In the genomic region with DNA sequence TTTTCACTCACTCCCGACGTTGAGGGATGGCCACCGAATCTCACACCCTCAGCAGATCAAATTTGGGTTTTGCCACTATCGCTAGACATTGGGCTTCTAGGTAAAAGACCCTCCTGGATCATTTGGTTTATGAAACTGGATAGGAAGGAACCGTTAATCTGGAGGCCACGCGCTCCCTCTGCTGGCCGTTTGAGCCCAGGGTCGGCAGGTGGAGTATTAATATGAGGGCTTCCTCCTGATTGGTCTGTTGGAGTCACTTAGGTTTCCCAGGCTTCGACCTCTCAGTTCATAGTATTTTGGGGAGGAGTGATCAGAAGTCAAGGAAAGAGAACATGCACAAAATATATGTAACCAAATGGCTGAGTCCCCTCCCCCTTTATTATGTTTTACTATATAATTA, we compare ENCODE assay signal across 9 mouse cellular contexts. TPM values are rescaled to one million over a fixed set of nuclear protein-coding genes. Genes with fewer than 3 reads are reported as not detected.
A peak's percentile ranks its signal among the peaks of the same experiment; 100 is the strongest.
DNase-seq lines count a peak whose midpoint lies in the region; ATAC-seq and TF ChIP-seq lines count a peak whose summit lies in the region.
"Had no signal": no experiment of that assay in that cellular context is flagged by ENCODE, and none has a peak within 500 bp of the region (broad histone marks: within the 10 kb centered on the region; RNA-seq: fewer than 3 reads in every experiment).

No protein-coding gene starts in this region.

- TF ChIP-seq POLR2A in cerebellum, adult 2 months (IDR thresholded peaks at IDR 0.05; ENCODE audit: borderline replicate concordance, insufficient read depth, low read length), result no peak

- H3K4me3 ChIP-seq in cerebellum, adult 2 months (replicated peaks; ENCODE audit: insufficient read depth, low read depth, low read length), result no peak overlapping the region
- no peak overlapping the region for H3K4me3 ChIP-seq in neural tube, embryonic 13.5 days

- intact Hi-C loops in gastrocnemius, postnatal 36 days (cut with DNase I), result no loop called here
- intact Hi-C loops in left cerebral cortex, postnatal 4 days (cut with DNase I), result no loop called here

- H3K27me3 ChIP-seq in cerebellum, adult 2 months (ENCODE audit: control insufficient read depth, insufficient read depth, low read length), result no peaks in the 10 kb centered on the region
- no peaks in the 10 kb centered on the region for H3K27me3 ChIP-seq in neural tube, embryonic 13.5 days

- no peak overlapping the region for H3K9ac ChIP-seq in neural tube, embryonic 13.5 days

- DNase-seq in layer of hippocampus, adult 11-12 months (ENCODE audit: low spot score), result peak; percentile 67
- no peak for DNase-seq in layer of hippocampus, adult 9-10 months (ENCODE audit: low spot score)
- DNase-seq in NIH3T3 (ENCODE audit: low read depth), result peak; percentile 55
- peak; percentile 22 to 42 for DNase-seq in cerebellum, adult 2 months
- DNase-seq in gastrocnemius, postnatal 36 days, result peak; percentile 21 to 23
- peak; percentile 67 for DNase-seq in left cerebral cortex, postnatal 4 days
- no peak for DNase-seq in spleen, postnatal 36 days (ENCODE audit: low spot score in 2 of 2)

- H3K36me3 ChIP-seq in neural tube, embryonic 13.5 days, result no peaks in the 10 kb centered on the region

- 40% methylated on average over 10 of the region's 10 CpGs for whole genome bisulfite sequencing in cerebellum, adult 2 months
- WGBS in neural tube, embryonic 13.5 days, result 45% methylated on average over 10 of the region's 10 CpGs

- H3K4me2 ChIP-seq in neural tube, embryonic 13.5 days, result no peak overlapping the region

- peak; percentile 59 for TF ChIP-seq CTCF in cerebellum, adult 2 months (IDR thresholded peaks at IDR 0.05; ENCODE audit: borderline replicate concordance, insufficient read depth, low read depth, low read length)

- H3K27ac ChIP-seq in cerebellum, adult 2 months (ENCODE audit: insufficient read depth, low read length), result no peak overlapping the region
- no peak overlapping the region for H3K27ac ChIP-seq in neural tube, embryonic 13.5 days (replicated peaks)

- 0 out of 2 replicates have a peak, but pooled peaks have one; percentile 32 for ATAC-seq in neural tube, embryonic 13.5 days (ENCODE audit: low read depth)

- H3K9me3 ChIP-seq in neural tube, embryonic 13.5 days, result no peaks in the 10 kb centered on the region

- no peaks in the 10 kb centered on the region for H3K4me1 ChIP-seq in cerebellum, adult 2 months (ENCODE audit: control insufficient read depth, insufficient read depth, low read length)
- H3K4me1 ChIP-seq in neural tube, embryonic 13.5 days (replicated peaks), result no peaks in the 10 kb centered on the region

RNA-seq across cellular contexts. Expression of a gene that starts 2.5 kb away (rescaled TPM):
- polyA plus RNA-seq in cerebellum, adult 2 months (2012; rRNA removed), result 9.6 and 10.1 TPM in 2 replicates
- total RNA-seq in gastrocnemius, postnatal 36 days (2021), result 1 to 10 TPM in 1 of 2 experiments, under 1 TPM in 1; 0.72 to 1.2 TPM
- 10 to 100 TPM; 24.7 to 24.8 TPM for total RNA-seq in left cerebral cortex, postnatal 4 days (2021)
- 24.9 and 30.6 TPM in 2 replicates for polyA plus RNA-seq in neural tube, embryonic 13.5 days (2015; fragmentation: Nextera tagmentation; extraction: Ambion mirVana)
- total RNA-seq: common myeloid progenitor, adult 5-6 weeks had no signal

RNA-seq across cellular contexts. Expression of a gene that starts 34.0 kb away (rescaled TPM):
- polyA plus RNA-seq in cerebellum, adult 2 months (2012; rRNA removed), result 16.9 and 18.2 TPM in 2 replicates
- total RNA-seq in gastrocnemius, postnatal 36 days (2021), result 1 to 10 TPM; 4.1 to 4.4 TPM
- total RNA-seq in left cerebral cortex, postnatal 4 days (2021), result 10 to 100 TPM in 1 of 2 experiments, 1 to 10 TPM in 1; 9.5 to 12.2 TPM
- 17.7 and 18.1 TPM in 2 replicates for polyA plus RNA-seq in neural tube, embryonic 13.5 days (2015; fragmentation: Nextera tagmentation; extraction: Ambion mirVana)

Comparison
In these comparisons a context has a peak if more than half of its experiments do, and no peak if none do; other contexts are left out.
1. DNase-seq: peak in layer of hippocampus, adult 11-12 months (single experiment), NIH3T3 (single experiment), cerebellum, adult 2 months (2 of 2), gastrocnemius, postnatal 36 days (2 of 2) and left cerebral cortex, postnatal 4 days (single experiment); none in layer of hippocampus, adult 9-10 months (single experiment) and spleen, postnatal 36 days (0 of 2).
2. RNA of a gene that starts 2.5 kb away (total RNA-seq): 24.7 to 24.8 TPM in left cerebral cortex, postnatal 4 days; 0.72 to 1.2 TPM in gastrocnemius, postnatal 36 days; every median in the first group is over 10 times any median in the second.